Mouse (Mus musculus) lung, embryonic 14.5 days (tissue): ENCODE results near the gene Slc16a8. TPM values are rescaled to one million over a fixed set of nuclear protein-coding genes. Genes with fewer than 3 reads are reported as not detected.

Source experiments
- ATAC-seq: fragments of 200-750 bp; cut with Nextera tagmentation; 2 replicates; pipeline ENCODE4 v1.8.0; 2017; ENCODE audit warnings: mild to moderate bottlenecking, moderate TSS enrichment, moderate library complexity; ENCODE audit not compliant: insufficient read depth
- DNase-seq: peaks from one replicate; pipeline ENCODE4 v3.0.0-alpha.2; 2015
- H3K27ac ChIP-seq: fragments of 300-500 bp; sonication (generic); 2 replicates; pipeline ENCODE4 v1.5.1; 2014; ENCODE audit warnings: low read depth, mild to moderate bottlenecking, moderate library complexity
- H3K27me3 ChIP-seq: fragments of 300-500 bp; sonication (generic); 2 replicates; pipeline ENCODE4 v1.6.1; 2014; ENCODE audit warnings: low read length, control low read depth; ENCODE audit not compliant: insufficient read depth
- H3K36me3 ChIP-seq: fragments of 300-500 bp; sonication (generic); 2 replicates; pipeline ENCODE4 v1.6.1; 2014; ENCODE audit warnings: control low read depth; ENCODE audit not compliant: insufficient read depth
- H3K4me1 ChIP-seq: fragments of 300-500 bp; sonication (generic); 2 replicates; pipeline ENCODE4 v1.6.1; 2014; ENCODE audit warnings: antibody characterized with exemption, control low read depth; ENCODE audit not compliant: insufficient read depth
- H3K4me2 ChIP-seq: fragments of 300-500 bp; sonication (generic); 2 replicates; pipeline ENCODE4 v1.6.1; 2014; ENCODE audit warnings: mild to moderate bottlenecking
- H3K4me3 ChIP-seq: fragments of 300-500 bp; sonication (generic); 2 replicates; pipeline ENCODE4 v1.5.1; 2014; ENCODE audit warnings: low read depth, low read length
- H3K9ac ChIP-seq: fragments of 300-500 bp; sonication (generic); 2 replicates; pipeline ENCODE4 v1.6.1; 2014
- H3K9me3 ChIP-seq: fragments of 300-500 bp; sonication (generic); 2 replicates; pipeline ENCODE4 v1.6.1; 2016; ENCODE audit warnings: low read depth, low read length, control low read depth
- CTCF ChIP-seq: IDR thresholded peaks from 2 replicates; pipeline ENCODE4 v1.5.1; 2016; ENCODE audit warnings: antibody characterized with exemption, low read depth
- WGBS: fragments of 180-500 bp; shearing (Covaris S2); extraction: QIAGEN DNeasy Blood & Tissue Kit; methylation state at CpG from one replicate; pipeline ENCODE4 v1.1.7; 2014; 5-methylcytosine and 5-hydroxymethylcytosine counted together
- polyA plus RNA-seq: library from polyadenylated mRNA; unstranded; fragments of >200 nt; fragmentation: Nextera tagmentation; extraction: Ambion mirVana; gene quantifications from 2 replicates; pipeline ENCODE4 v1.2.1, GENCODE M21; 2014

Slc16a8 gene
- 0.11 and 0.18 TPM in 2 replicates for polyA plus RNA-seq

DNA sequence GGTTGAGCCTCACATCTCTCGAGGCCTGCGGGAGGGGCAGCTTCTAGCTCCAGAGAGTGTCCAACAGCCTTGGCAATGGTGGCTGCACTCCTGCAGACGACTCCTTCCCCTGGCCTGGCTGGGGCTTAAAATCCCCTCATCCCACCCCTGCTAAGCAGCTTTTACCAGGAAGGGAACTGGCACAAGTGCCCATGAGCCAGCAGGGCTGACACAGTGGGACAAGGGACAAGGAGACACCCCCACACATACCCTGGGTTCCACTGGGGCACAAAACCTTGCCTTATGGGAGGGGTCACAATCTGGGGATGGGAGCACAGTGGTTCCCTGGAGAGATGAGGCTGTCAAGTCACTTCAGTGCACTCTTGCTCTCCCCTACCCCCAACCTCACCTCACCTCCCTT is at the start of gene Slc16a8:
Gene Slc16a8, minus strand, starts transcription at position 101 of the 400 bp plus-strand sequence.
- H3K9me3 ChIP-seq: no peaks in the 10 kb centered on the region
- no peak for ATAC-seq
- no peak for TF ChIP-seq CTCF
- no peaks in the 10 kb centered on the region for H3K36me3 ChIP-seq
- H3K4me2 ChIP-seq: no peak within 1 kb of the TSS
- H3K4me1 ChIP-seq: peaks cover 6% of the 10 kb centered on the region; the same call in 1 of the 2 replicates
- WGBS: 26% methylated on average over 3 of the region's 3 CpGs
- H3K27ac ChIP-seq: no peak within 1 kb of the TSS
- H3K27me3 ChIP-seq: peaks cover 29% of the 10 kb centered on the region
- H3K9ac ChIP-seq: no peak within 1 kb of the TSS
- no peak within 1 kb of the TSS for H3K4me3 ChIP-seq
- no peak for DNase-seq

- no peaks in the 10 kb centered on the region for H3K4me1 ChIP-seq
- H3K9me3 ChIP-seq: no peaks in the 10 kb centered on the region
- 77% methylated on average over 8 of the region's 8 CpGs for WGBS
- TF ChIP-seq CTCF: no peak
- H3K4me3 ChIP-seq: no peak overlapping the region
- H3K27me3 ChIP-seq: no peaks in the 10 kb centered on the region
- no peak overlapping the region for H3K4me2 ChIP-seq
- no peak overlapping the region for H3K9ac ChIP-seq
- DNase-seq (no peak), ATAC-seq (no peak)
- peaks cover 25% of the 10 kb centered on the region for H3K36me3 ChIP-seq
- no peak overlapping the region for H3K27ac ChIP-seq
Measured at GRCm38 (mm10) chr15:79303725-79304124, 49.2 kb upstream of the Slc16a8 start.

- H3K4me3 ChIP-seq: no peak overlapping the region
- no peak overlapping the region for H3K4me2 ChIP-seq
- TF ChIP-seq CTCF: no peak
- peaks cover 12% of the 10 kb centered on the region; the same call in 1 of the 2 replicates for H3K36me3 ChIP-seq
- no peaks in the 10 kb centered on the region for H3K27me3 ChIP-seq
- no peak for ATAC-seq
- H3K4me1 ChIP-seq: no peaks in the 10 kb centered on the region
- no peak overlapping the region for H3K27ac ChIP-seq
- H3K9ac ChIP-seq: no peak overlapping the region
- no peak for DNase-seq
- H3K9me3 ChIP-seq: no peaks in the 10 kb centered on the region
- 70% methylated on average over 2 of the region's 2 CpGs for WGBS
Measured at GRCm38 (mm10) chr15:79299563-79300155, 45.1 kb upstream of the Slc16a8 start.

DNA sequence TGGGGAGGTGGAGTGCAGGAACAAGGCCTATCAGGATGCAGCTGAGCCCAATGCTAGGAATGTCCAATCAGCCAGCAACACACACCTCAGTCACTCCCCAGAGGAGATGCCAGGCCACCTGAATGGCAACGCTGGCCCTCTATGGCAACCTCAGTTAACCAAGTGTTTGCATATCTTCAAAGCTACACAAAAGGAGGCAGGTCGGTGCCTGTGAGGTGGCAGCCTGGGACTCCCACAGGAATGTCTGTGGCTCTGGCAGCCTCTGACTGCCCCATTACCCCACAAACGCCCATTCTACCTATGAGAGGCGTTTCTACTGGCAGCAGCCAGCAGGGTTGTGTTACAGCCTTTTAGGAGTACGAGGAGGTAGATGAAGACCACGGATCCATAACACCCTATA is 44.0 kb upstream of the Slc16a8 start:
- Histone ChIP-seq H3K36me3 (peaks cover 9% of the 10 kb centered on the region; the same call in 1 of the 2 replicates), H3K4me3 (no peak overlapping the region), H3K9me3 (no peaks in the 10 kb centered on the region), H3K4me2 (no peak overlapping the region), H3K27me3 (no peaks in the 10 kb centered on the region), H3K4me1 (no peaks in the 10 kb centered on the region), H3K27ac (no peak overlapping the region), H3K9ac (no peak overlapping the region)
- DNase-seq (peak; percentile 15), ATAC-seq (no peak; the same call in 1 of the 2 replicates)
- TF ChIP-seq CTCF: no peak
- 70% methylated on average over 6 of the region's 6 CpGs for WGBS

- H3K27me3 ChIP-seq: no peaks in the 10 kb centered on the region
- ATAC-seq: no peak
- TF ChIP-seq CTCF: no peak
- H3K4me2 ChIP-seq: no peak overlapping the region
- H3K9me3 ChIP-seq: no peaks in the 10 kb centered on the region
- H3K9ac ChIP-seq: no peak overlapping the region
- no peak for DNase-seq
- 81% methylated on average over 9 of the region's 9 CpGs for WGBS
- no peaks in the 10 kb centered on the region for H3K4me1 ChIP-seq
- no peak overlapping the region for H3K27ac ChIP-seq
- H3K4me3 ChIP-seq: no peak overlapping the region
- peaks cover 6% of the 10 kb centered on the region; the same call in 1 of the 2 replicates for H3K36me3 ChIP-seq
Measured at GRCm38 (mm10) chr15:79292779-79293178, 38.2 kb upstream of the Slc16a8 start.

- Histone ChIP-seq H3K9ac (no peak overlapping the region), H3K27ac (no peak overlapping the region), H3K9me3 (no peaks in the 10 kb centered on the region), H3K27me3 (no peaks in the 10 kb centered on the region), H3K36me3 (peaks cover 20% of the 10 kb centered on the region; the same call in 1 of the 2 replicates), H3K4me3 (no peak overlapping the region), H3K4me1 (no peaks in the 10 kb centered on the region), H3K4me2 (no peak overlapping the region)
- DNase-seq: peak; percentile 26
- no peak; the same call in 1 of the 2 replicates for TF ChIP-seq CTCF
- 76% methylated on average over 3 of the region's 3 CpGs for WGBS
- ATAC-seq: no peak
Measured at GRCm38 (mm10) chr15:79290340-79290739, 35.8 kb upstream of the Slc16a8 start.

GRCm38 (mm10) chr15:79289441-79289840 is 34.9 kb upstream of the Slc16a8 start:
- WGBS: 82% methylated on average over 12 of the region's 12 CpGs
- no peak overlapping the region for H3K27ac ChIP-seq
- no peak overlapping the region for H3K9ac ChIP-seq
- H3K36me3 ChIP-seq: peaks cover 20% of the 10 kb centered on the region; the same call in 1 of the 2 replicates
- TF ChIP-seq CTCF: no peak
- H3K4me2 ChIP-seq: no peak overlapping the region
- no peak overlapping the region for H3K4me3 ChIP-seq
- no peak for ATAC-seq
- no peaks in the 10 kb centered on the region for H3K9me3 ChIP-seq
- H3K4me1 ChIP-seq: no peaks in the 10 kb centered on the region
- H3K27me3 ChIP-seq: no peaks in the 10 kb centered on the region
- no peak for DNase-seq
